Comparison of ENCODE assay signal across 9 mouse cellular contexts in genomic region chr13:109888293-109888692, GRCm38 (mm10).
"Had no signal": no experiment of that assay in that cellular context is flagged by ENCODE, and none has a peak within 500 bp of the region (broad histone marks: within the 10 kb centered on the region; RNA-seq: fewer than 3 reads in every experiment).

No protein-coding gene starts in this region.

- H3K36me3 ChIP-seq: limb, embryonic 12.5 days; midbrain, embryonic 15.5 days; neural tube, embryonic 12.5 days had no signal

- H3K27me3 ChIP-seq: limb, embryonic 12.5 days; liver, embryonic 13.5 days; midbrain, embryonic 15.5 days; neural tube, embryonic 12.5 days had no signal

- H3K4me2 ChIP-seq: limb, embryonic 12.5 days; liver, embryonic 13.5 days; midbrain, embryonic 15.5 days; neural tube, embryonic 12.5 days had no signal

- H3K9me3 ChIP-seq: limb, embryonic 12.5 days; liver, embryonic 13.5 days; midbrain, embryonic 15.5 days; neural tube, embryonic 12.5 days had no signal

- H3K9ac ChIP-seq: limb, embryonic 12.5 days; liver, embryonic 13.5 days; liver, postnatal 0 days; midbrain, embryonic 15.5 days; neural tube, embryonic 12.5 days had no signal

- H3K27ac ChIP-seq: layer of hippocampus, adult 2 months; limb, embryonic 12.5 days; liver, embryonic 13.5 days; midbrain, embryonic 15.5 days; neural tube, embryonic 12.5 days; stomach, postnatal 0 days had no signal

- DNase-seq: liver; liver, embryonic 13.5 days; liver, postnatal 0 days; lung, postnatal 36 days had no signal

- H3K4me3 ChIP-seq: layer of hippocampus, adult 2 months; limb, embryonic 12.5 days; liver, embryonic 13.5 days; midbrain, embryonic 15.5 days; neural tube, embryonic 12.5 days had no signal

- ATAC-seq: liver, postnatal 0 days; midbrain, embryonic 15.5 days had no signal

- H3K4me1 ChIP-seq: limb, embryonic 12.5 days; neural tube, embryonic 12.5 days had no signal
